Comparison of ENCODE assay signal across 7 mouse cellular contexts in genomic region chr11:116656348-116657191, GRCm38 (mm10). TPM values are rescaled to one million over a fixed set of nuclear protein-coding genes. Genes with fewer than 3 reads are reported as not detected.
DNase-seq lines count a peak whose midpoint lies in the region; ATAC-seq and TF ChIP-seq lines count a peak whose summit lies in the region.

No protein-coding gene starts in this region.

- DNase-seq in left cerebral cortex, postnatal 4 days: peak; percentile 53
- DNase-seq in left cerebral cortex, adult 11 months (ENCODE audit: low spot score): no peak
- peak; percentile 84 to 89 for DNase-seq in cerebellum, adult 2 months
- peak; percentile 69 for DNase-seq in lung, postnatal 10 days
- no peak for DNase-seq in right cerebral cortex, postnatal 4 days
- DNase-seq in kidney, adult 2 months: no peak

- 17% methylated on average over 16 of the region's 16 CpGs for WGBS in cerebellum, adult 2 months
- 43% methylated on average over 16 of the region's 16 CpGs for WGBS in forebrain, embryonic 16.5 days
- 72% methylated on average over 16 of the region's 16 CpGs for WGBS in kidney, adult 2 months

- intact Hi-C loops in left cerebral cortex, postnatal 4 days (cut with DNase I): no loop called here

- H3K4me2 ChIP-seq in forebrain, embryonic 16.5 days (ENCODE audit: low read length): no peak overlapping the region

- peak overlapping the region; percentile 0 for H3K4me3 ChIP-seq in cerebellum, adult 2 months (replicated peaks; ENCODE audit: insufficient read depth, low read depth, low read length)
- no peak overlapping the region for H3K4me3 ChIP-seq in forebrain, embryonic 16.5 days (replicated peaks; ENCODE audit: low read length)
- no peak overlapping the region for H3K4me3 ChIP-seq in kidney, adult 2 months (ENCODE audit: insufficient read depth, low read depth, low read length)

- H3K27me3 ChIP-seq in cerebellum, adult 2 months (ENCODE audit: control insufficient read depth, insufficient read depth, low read length): no peaks in the 10 kb centered on the region
- H3K27me3 ChIP-seq in forebrain, embryonic 16.5 days (replicated peaks; ENCODE audit: control insufficient read depth, insufficient read depth, low read length): no peaks in the 10 kb centered on the region
- no peaks in the 10 kb centered on the region for H3K27me3 ChIP-seq in kidney, adult 2 months (replicated peaks; ENCODE audit: control insufficient read depth, insufficient read depth, low read length)

- H3K36me3 ChIP-seq in forebrain, embryonic 16.5 days (ENCODE audit: control insufficient read depth, insufficient read depth): no peaks in the 10 kb centered on the region
- H3K36me3 ChIP-seq in kidney, adult 2 months (ENCODE audit: control insufficient read depth, insufficient read depth, low read length): no peaks in the 10 kb centered on the region

- TF ChIP-seq POLR2A in cerebellum, adult 2 months (IDR thresholded peaks at IDR 0.05; ENCODE audit: borderline replicate concordance, insufficient read depth, low read length): no peak
- TF ChIP-seq POLR2A in kidney, adult 2 months (IDR thresholded peaks at IDR 0.05; ENCODE audit: low read depth, low read length): no peak

- H3K9ac ChIP-seq in forebrain, embryonic 16.5 days (replicated peaks; ENCODE audit: low read depth, low read length): no peak overlapping the region

- no peak for ATAC-seq in forebrain, embryonic 16.5 days

- peaks cover 55% of the 10 kb centered on the region for H3K4me1 ChIP-seq in cerebellum, adult 2 months (ENCODE audit: control insufficient read depth, insufficient read depth, low read length)
- peaks cover 59% of the 10 kb centered on the region for H3K4me1 ChIP-seq in forebrain, embryonic 16.5 days (replicated peaks; ENCODE audit: control insufficient read depth, insufficient read depth, low read length)
- H3K4me1 ChIP-seq in kidney, adult 2 months (ENCODE audit: control insufficient read depth, insufficient read depth, low read length): peaks cover 2% of the 10 kb centered on the region; the same call in 1 of the 2 replicates

- H3K9me3 ChIP-seq in forebrain, embryonic 16.5 days (ENCODE audit: control insufficient read depth, low read length): no peaks in the 10 kb centered on the region

- H3K27ac ChIP-seq in cerebellum, adult 2 months (ENCODE audit: insufficient read depth, low read length): peak overlapping the region; percentile 40
- H3K27ac ChIP-seq in forebrain, embryonic 16.5 days (ENCODE audit: low read length): peak overlapping the region; percentile 61
- H3K27ac ChIP-seq in kidney, adult 2 months (ENCODE audit: insufficient read depth, low read depth, low read length): no peak overlapping the region

- no peak for TF ChIP-seq CTCF in cerebellum, adult 2 months (IDR thresholded peaks at IDR 0.05; ENCODE audit: borderline replicate concordance, insufficient read depth, low read depth, low read length)
- no peak for TF ChIP-seq CTCF in kidney, adult 2 months (conservative IDR thresholded peaks at IDR 0.05; ENCODE audit: insufficient read depth, insufficient read length, low read depth, low read length)

RNA-seq across cellular contexts. Expression of gene Cygb, which starts 2.5 kb away (rescaled TPM):
- 10 to 100 TPM; 17.1 to 20.6 TPM for total RNA-seq in left cerebral cortex, postnatal 4 days (2021)
- polyA plus RNA-seq in cerebellum, adult 2 months (2012; rRNA removed): 105 and 113 TPM in 2 replicates
- 16.6 TPM in 2 replicates for polyA plus RNA-seq in forebrain, embryonic 16.5 days (2015; fragmentation: Nextera tagmentation; extraction: Ambion mirVana)
- polyA plus RNA-seq in kidney, adult 2 months (2012; rRNA removed): 16.2 and 21.0 TPM in 2 replicates

RNA-seq across cellular contexts. Expression of gene Prcd, which starts 3.2 kb away (rescaled TPM):
- 1 to 10 TPM in 1 of 2 experiments, under 1 TPM in 1; 0.98 to 2.2 TPM for total RNA-seq in left cerebral cortex, postnatal 4 days (2021)
- polyA plus RNA-seq in cerebellum, adult 2 months (2012; rRNA removed): 13.7 and 14.2 TPM in 2 replicates
- polyA plus RNA-seq in forebrain, embryonic 16.5 days (2015; fragmentation: Nextera tagmentation; extraction: Ambion mirVana): 2.9 and 3.2 TPM in 2 replicates
- polyA plus RNA-seq in kidney, adult 2 months (2012; rRNA removed): 0.44 and 0.52 TPM in 2 replicates

RNA-seq across cellular contexts. Expression of gene Rhbdf2, which starts 29.8 kb away (rescaled TPM):
- total RNA-seq in left cerebral cortex, postnatal 4 days (2021): 1 to 10 TPM in 1 of 2 experiments, under 1 TPM in 1; 0.90 to 1.5 TPM
- 1.9 and 2.2 TPM in 2 replicates for polyA plus RNA-seq in cerebellum, adult 2 months (2012; rRNA removed)
- polyA plus RNA-seq in forebrain, embryonic 16.5 days (2015; fragmentation: Nextera tagmentation; extraction: Ambion mirVana): 1.0 and 1.5 TPM in 2 replicates
- 18.0 and 19.1 TPM in 2 replicates for polyA plus RNA-seq in kidney, adult 2 months (2012; rRNA removed)

Comparison
In these comparisons a context has a peak if more than half of its experiments do, and no peak if none do; other contexts are left out.
1. DNase-seq: peak in left cerebral cortex, postnatal 4 days (single experiment), cerebellum, adult 2 months (2 of 2) and lung, postnatal 10 days (single experiment); none in left cerebral cortex, adult 11 months (single experiment), right cerebral cortex, postnatal 4 days (single experiment) and kidney, adult 2 months (single experiment).